Mouse (Mus musculus) heart, embryonic 14.5 days (tissue): ENCODE data around the gene Apobr. TPM values are rescaled to one million over a fixed set of nuclear protein-coding genes. Genes with fewer than 3 reads are reported as not detected.

Experiments
- microRNA-seq: library from miRNA; unstranded; fragments of <30 nt; microRNA quantifications from one replicate; pipeline ENCODE4, GENCODE M21; 2016
- polyA plus RNA-seq: library from polyadenylated mRNA; unstranded; fragments of >200 nt; fragmentation: Nextera tagmentation; extraction: Ambion mirVana; gene quantifications from 2 replicates; pipeline ENCODE4 v1.2.1, GENCODE M21; 2014

Apobr gene
- polyA plus RNA-seq, 1 experiment from 2014 or later: 0.81 TPM

Small RNAs within 50 kb of the gene (microRNA-seq; reads per million reads assigned to microRNA genes)
- 1.4 reads per million for gene Mir7059

Other genes with a start within 250 kb of the Apobr start
- 3.3 and 3.4 TPM in 2 replicates for gene Lat, start 215.4 kb upstream of the Apobr start, polyA plus RNA-seq
- gene Spns1, start 207.5 kb upstream of the Apobr start, polyA plus RNA-seq: 35.1 and 35.8 TPM in 2 replicates
- gene Nfatc2ip, start 188.2 kb upstream of the Apobr start, polyA plus RNA-seq: 1.3 and 2.0 TPM in 2 replicates
- gene Cd19, start 170.1 kb upstream of the Apobr start, polyA plus RNA-seq: not detected in 2 replicates
- 19.6 and 19.8 TPM in 2 replicates for gene Rabep2, start 156.2 kb upstream of the Apobr start, polyA plus RNA-seq
- gene Atp2a1, start 121.8 kb upstream of the Apobr start, polyA plus RNA-seq: 0.26 and 1.3 TPM in 2 replicates
- gene Sh2b1, start 109.5 kb upstream of the Apobr start, polyA plus RNA-seq: 35.6 and 39.0 TPM in 2 replicates
- 188 and 199 TPM in 2 replicates for gene Tufm, start 97.6 kb upstream of the Apobr start, polyA plus RNA-seq
- 31.2 and 38.8 TPM in 2 replicates for gene Atxn2l, start 81.5 kb upstream of the Apobr start, polyA plus RNA-seq
- gene Eif3c, start 18.5 kb upstream of the Apobr start, polyA plus RNA-seq: 112 and 116 TPM in 2 replicates
- 14.2 and 21.8 TPM in 2 replicates for gene Cln3, start 875 bp downstream of the Apobr start, polyA plus RNA-seq
- not detected in 2 replicates for gene Il27, start 10.0 kb downstream of the Apobr start, polyA plus RNA-seq
- gene Nupr1, start 45.9 kb downstream of the Apobr start, polyA plus RNA-seq: 7.4 and 10.9 TPM in 2 replicates
- gene Sgf29, start 64.4 kb downstream of the Apobr start, polyA plus RNA-seq: 22.4 and 30.2 TPM in 2 replicates
- 12.3 and 13.5 TPM in 2 replicates for gene Sult1a1, start 91.5 kb downstream of the Apobr start, polyA plus RNA-seq
- 91.7 and 102 TPM in 2 replicates for gene Bola2, start 110.5 kb downstream of the Apobr start, polyA plus RNA-seq
- 4.6 and 5.5 TPM in 2 replicates for gene Slx1b, start 110.8 kb downstream of the Apobr start, polyA plus RNA-seq
- gene Coro1a, start 122.8 kb downstream of the Apobr start, polyA plus RNA-seq: 10.2 and 13.7 TPM in 2 replicates
- gene Mapk3, start 174.7 kb downstream of the Apobr start, polyA plus RNA-seq: 51.7 and 57.3 TPM in 2 replicates
- 0.67 and 2.7 TPM in 2 replicates for gene Gdpd3, start 181.4 kb downstream of the Apobr start, polyA plus RNA-seq
- gene Ypel3, start 192.0 kb downstream of the Apobr start, polyA plus RNA-seq: 102 and 121 TPM in 2 replicates
- 0.26 TPM in 1 of 2 replicates, not detected in the other for gene Tbx6, start 196.5 kb downstream of the Apobr start, polyA plus RNA-seq
- 132 and 146 TPM in 2 replicates for gene Ppp4c, start 207.6 kb downstream of the Apobr start, polyA plus RNA-seq
- gene Fam57b, start 212.7 kb downstream of the Apobr start, polyA plus RNA-seq: 0.81 and 1.2 TPM in 2 replicates
- not detected in 2 replicates for gene 4930451I11Rik, start 246.7 kb downstream of the Apobr start, polyA plus RNA-seq